Mouse (Mus musculus) neural tube, embryonic 11.5 days (tissue): ENCODE measurements around the gene Gm49366. TPM values are rescaled to one million over a fixed set of nuclear protein-coding genes. Genes with fewer than 3 reads are reported as not detected.
"Not testable (repeated sequence)": the region's sequence is repeated elsewhere in the genome, so short reads cannot be mapped to it uniquely, and the experiment has no call there.

Source experiments
- ATAC-seq: fragments of 200-750 bp; cut with Nextera tagmentation; 2 replicates; pipeline ENCODE4 v1.8.0; 2017; ENCODE audit warnings: moderate number of reproducible peaks, mild to moderate bottlenecking, moderate TSS enrichment, moderate library complexity; ENCODE audit not compliant: insufficient read depth, low FRiP score, low TSS enrichment
- DNase-seq: peaks from one replicate; pipeline ENCODE4 v3.0.0-alpha.2; 2015; ENCODE audit warnings: low spot score
- H3K27ac ChIP-seq: fragments of 300-500 bp; sonication (generic); 2 replicates; pipeline ENCODE4 v1.5.1; 2014; ENCODE audit warnings: low read depth, mild to moderate bottlenecking, low read length
- H3K27me3 ChIP-seq: fragments of 300-500 bp; sonication (generic); 2 replicates; pipeline ENCODE4 v1.6.1; 2014; ENCODE audit warnings: mild to moderate bottlenecking, low read length, mixed read lengths; ENCODE audit not compliant: control insufficient read depth, insufficient read depth
- H3K36me3 ChIP-seq: fragments of 300-500 bp; sonication (generic); 2 replicates; pipeline ENCODE4 v1.6.1; 2014; ENCODE audit warnings: mild to moderate bottlenecking, low read length, moderate library complexity, mixed read lengths; ENCODE audit not compliant: control insufficient read depth, insufficient read depth
- H3K4me1 ChIP-seq: fragments of 300-500 bp; sonication (generic); 2 replicates; pipeline ENCODE4 v1.6.1; 2014; ENCODE audit warnings: low read length, mixed read lengths; ENCODE audit not compliant: control insufficient read depth, insufficient read depth
- H3K4me2 ChIP-seq: fragments of 300-500 bp; sonication (generic); 2 replicates; pipeline ENCODE4 v1.6.1; 2014; ENCODE audit warnings: low read depth, mild to moderate bottlenecking, moderate library complexity
- H3K4me3 ChIP-seq: fragments of 300-500 bp; sonication (generic); 2 replicates; pipeline ENCODE4 v1.5.1; 2014; ENCODE audit warnings: low read depth, low read length
- H3K9ac ChIP-seq: fragments of 300-500 bp; sonication (generic); 2 replicates; pipeline ENCODE4 v1.6.1; 2014; ENCODE audit warnings: mild to moderate bottlenecking, low read length
- H3K9me3 ChIP-seq: fragments of 300-500 bp; sonication (generic); 2 replicates; pipeline ENCODE4 v1.6.1; 2016; ENCODE audit warnings: low read length; ENCODE audit not compliant: control insufficient read depth
- WGBS: fragments of 180-500 bp; shearing (Covaris S2); extraction: QIAGEN DNeasy Blood & Tissue Kit; methylation state at CpG from one replicate; pipeline ENCODE4 v1.1.7; 2014; 5-methylcytosine and 5-hydroxymethylcytosine counted together
- polyA plus RNA-seq: library from polyadenylated mRNA; unstranded; fragments of >200 nt; fragmentation: Nextera tagmentation; extraction: Ambion mirVana; gene quantifications from 2 replicates; pipeline ENCODE4 v1.2.1, GENCODE M21; 2014

The Gm49366 gene
- not detected in 2 replicates for polyA plus RNA-seq

DNA sequence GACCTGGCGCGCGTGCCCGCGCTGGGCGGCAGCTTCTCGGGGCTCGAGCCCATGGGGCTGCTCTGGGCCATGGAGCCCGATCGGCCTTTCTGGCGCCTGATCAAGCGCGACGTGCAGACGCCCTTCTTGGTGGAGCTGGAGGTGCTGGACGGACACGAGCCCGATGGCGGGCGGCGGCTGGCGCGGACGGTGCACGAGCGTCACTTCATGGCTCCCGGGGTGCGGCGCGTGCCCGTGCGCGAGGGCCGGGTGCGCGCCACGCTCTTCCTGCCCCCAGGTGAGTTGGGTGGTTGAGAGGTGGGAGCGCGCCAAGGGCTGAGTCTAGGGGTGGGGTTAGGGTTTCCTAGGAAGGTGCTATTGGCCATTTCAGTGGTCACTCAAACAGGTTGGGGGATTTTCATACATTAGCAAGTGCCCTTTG is at the start of gene Gm49366:
Gm49366 (plus strand) TSS at position 245 of the 421 bp plus-strand sequence.
- peak within 1 kb of the TSS; percentile 47 for H3K9ac ChIP-seq
- H3K4me1 ChIP-seq: not testable (repeated sequence)

GRCm38 (mm10) chr12:83989378-83989777 is 49.4 kb upstream of the Gm49366 start:
- no peaks in the 10 kb centered on the region for H3K9me3 ChIP-seq
- H3K27me3 ChIP-seq: no peaks in the 10 kb centered on the region
- 0 out of 2 replicates have a peak, but pooled peaks cover 3% of the 10 kb centered on the region for H3K4me1 ChIP-seq
- H3K4me2 ChIP-seq: no peak overlapping the region
- no peak overlapping the region for H3K4me3 ChIP-seq
- WGBS: 95% methylated on average over 4 of the region's 4 CpGs
- H3K9ac ChIP-seq: no peak overlapping the region
- ATAC-seq (no peak), DNase-seq (no peak)
- no peak overlapping the region for H3K27ac ChIP-seq
- no peaks in the 10 kb centered on the region for H3K36me3 ChIP-seq

More for the DNA sequence above, at the start of gene Gm49366:
- not testable (repeated sequence) for H3K36me3 ChIP-seq, H3K27ac ChIP-seq, H3K9me3 ChIP-seq, ATAC-seq, H3K27me3 ChIP-seq
- 5% methylated on average over 32 of the region's 39 CpGs for WGBS
- Histone ChIP-seq H3K4me3 (peak within 1 kb of the TSS; percentile 37), H3K4me2 (peak within 1 kb of the TSS; percentile 55)
- peak; percentile 29 for DNase-seq

DNA sequence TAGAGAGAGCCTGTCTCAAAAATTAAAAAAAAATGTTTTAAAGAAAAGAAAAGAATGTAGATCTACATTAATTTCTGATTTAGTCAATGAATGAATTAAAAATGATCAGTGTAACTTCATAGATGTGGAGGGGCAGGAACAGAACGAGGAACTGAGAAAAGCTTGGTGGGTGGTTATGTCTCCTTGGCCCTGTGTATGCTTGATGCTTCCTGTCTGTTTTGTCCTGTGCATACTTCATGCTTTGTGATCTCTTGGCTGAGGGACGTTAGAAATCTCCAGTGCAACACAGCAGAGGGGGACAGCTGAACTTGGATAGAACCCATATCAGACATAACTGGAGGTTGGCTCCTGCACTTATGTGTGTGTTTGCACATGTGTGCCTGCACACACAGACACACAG is 41.5 kb upstream of the Gm49366 start:
- Histone ChIP-seq H3K27ac (no peak overlapping the region), H3K4me3 (no peak overlapping the region), H3K9ac (no peak overlapping the region), H3K27me3 (no peaks in the 10 kb centered on the region), H3K9me3 (no peaks in the 10 kb centered on the region), H3K4me2 (no peak overlapping the region), H3K4me1 (no peaks in the 10 kb centered on the region), H3K36me3 (no peaks in the 10 kb centered on the region)
- no peak for DNase-seq
- 87% methylated on average over 2 of the region's 2 CpGs for WGBS
- no peak for ATAC-seq

- H3K4me3 ChIP-seq: no peak overlapping the region
- 69% methylated on average over 11 of the region's 11 CpGs for WGBS
Measured at GRCm38 (mm10) chr12:83998341-83999107, 40.2 kb upstream of the Gm49366 start.

GRCm38 (mm10) chr12:83999237-83999636 is 39.5 kb upstream of the Gm49366 start:
- not testable (repeated sequence) for H3K4me3 ChIP-seq, H3K9ac ChIP-seq, H3K36me3 ChIP-seq, H3K4me1 ChIP-seq, H3K27me3 ChIP-seq, H3K9me3 ChIP-seq, ATAC-seq, H3K4me2 ChIP-seq, DNase-seq, H3K27ac ChIP-seq
- 93% methylated on average over 8 of the region's 8 CpGs for WGBS

More at GRCm38 (mm10) chr12:83998341-83999107, 40.2 kb upstream of the Gm49366 start:
- ATAC-seq: no peak
- Histone ChIP-seq H3K4me2 (no peak overlapping the region), H3K4me1 (no peaks in the 10 kb centered on the region), H3K27me3 (no peaks in the 10 kb centered on the region), H3K27ac (no peak overlapping the region), H3K36me3 (no peaks in the 10 kb centered on the region), H3K9me3 (no peaks in the 10 kb centered on the region), H3K9ac (no peak overlapping the region)
- no peak for DNase-seq

DNA sequence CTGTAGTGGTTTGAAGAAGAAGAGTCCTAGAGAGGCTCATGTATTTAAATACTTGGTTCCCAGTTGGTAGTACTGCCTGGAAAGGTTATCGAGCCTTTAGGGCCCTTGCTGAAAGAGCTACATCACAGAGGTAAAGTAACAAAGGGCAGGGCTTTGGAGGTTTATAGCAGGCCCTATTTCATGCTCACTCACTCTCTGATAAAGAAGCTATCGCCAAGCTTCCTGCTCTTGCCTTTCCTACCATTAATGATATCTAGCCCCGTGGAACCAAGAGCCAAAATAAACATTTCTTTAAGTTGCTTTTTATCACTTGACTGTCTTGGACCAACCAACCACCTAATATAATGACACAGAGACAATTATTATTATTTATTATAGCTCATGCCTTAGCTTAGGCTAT is 38.3 kb upstream of the Gm49366 start:
- H3K36me3 ChIP-seq: no peaks in the 10 kb centered on the region
- no peaks in the 10 kb centered on the region for H3K4me1 ChIP-seq
- H3K27me3 ChIP-seq: no peaks in the 10 kb centered on the region
- H3K4me3 ChIP-seq: no peak overlapping the region
- no peak overlapping the region for H3K9ac ChIP-seq
- no peak overlapping the region for H3K4me2 ChIP-seq
- H3K27ac ChIP-seq: no peak overlapping the region
- H3K9me3 ChIP-seq: no peaks in the 10 kb centered on the region
- 68% methylated on average over 3 of the region's 3 CpGs for WGBS
- ATAC-seq: no peak
- no peak for DNase-seq

DNA sequence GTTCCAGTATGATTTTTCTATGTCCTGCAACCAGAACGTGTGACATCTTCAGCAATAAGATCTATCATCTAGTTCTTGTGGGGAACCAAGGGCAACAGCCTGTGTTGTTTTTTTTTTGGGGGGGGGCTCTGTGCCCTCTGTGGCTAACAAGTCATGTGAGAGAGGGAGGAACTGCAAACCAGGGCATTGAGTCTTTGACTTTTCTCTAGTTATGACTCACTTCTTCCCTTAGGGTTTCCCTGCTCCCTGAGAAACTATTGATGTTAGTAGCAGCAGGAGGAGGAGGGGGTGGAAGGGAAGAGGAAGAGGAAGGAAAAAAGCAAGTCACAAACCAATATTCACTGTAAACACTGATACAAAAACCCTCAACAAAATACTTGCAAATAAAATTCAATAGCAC is 34.9 kb upstream of the Gm49366 start:
- no peak overlapping the region for H3K27ac ChIP-seq
- 95% methylated on average over 1 of the region's 1 CpGs for WGBS

DNA sequence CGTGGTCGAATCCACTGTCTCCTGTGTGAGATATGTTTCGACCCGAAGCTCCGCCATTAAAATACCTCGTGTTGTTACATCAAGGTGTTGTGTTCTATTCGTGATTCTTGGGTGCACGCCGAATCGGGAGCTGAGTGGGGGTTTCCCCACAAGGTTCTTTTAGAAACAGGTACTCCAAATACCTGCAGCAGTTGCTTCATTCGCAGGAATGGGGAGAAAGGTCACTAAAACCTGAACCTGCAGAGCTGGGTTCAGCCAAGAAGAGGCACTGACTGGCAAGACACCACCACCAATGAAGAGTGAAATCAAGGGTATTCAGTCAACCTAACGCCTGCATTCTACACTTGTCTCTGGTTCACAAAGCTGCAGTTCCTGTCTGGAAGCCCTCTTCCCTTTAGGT is 30.5 kb upstream of the Gm49366 start:
- Histone ChIP-seq H3K36me3 (no peaks in the 10 kb centered on the region), H3K9ac (no peak overlapping the region), H3K4me3 (no peak overlapping the region), H3K27me3 (no peaks in the 10 kb centered on the region), H3K27ac (peak overlapping the region; percentile 21; the same call in 1 of the 2 replicates), H3K4me2 (no peak overlapping the region), H3K9me3 (no peaks in the 10 kb centered on the region), H3K4me1 (peaks cover 11% of the 10 kb centered on the region; the same call in 1 of the 2 replicates)
- DNase-seq: no peak
- WGBS: 93% methylated on average over 10 of the region's 12 CpGs
- no peak for ATAC-seq

More for the DNA sequence above, 34.9 kb upstream of the Gm49366 start:
- H3K36me3 ChIP-seq: no peaks in the 10 kb centered on the region
- H3K27me3 ChIP-seq: no peaks in the 10 kb centered on the region
- H3K4me3 ChIP-seq: no peak overlapping the region
- H3K4me2 ChIP-seq: no peak overlapping the region
- H3K4me1 ChIP-seq: no peaks in the 10 kb centered on the region
- ATAC-seq: no peak
- no peaks in the 10 kb centered on the region for H3K9me3 ChIP-seq
- no peak for DNase-seq
- no peak overlapping the region for H3K9ac ChIP-seq

GRCm38 (mm10) chr12:84008729-84009128 is 30.0 kb upstream of the Gm49366 start:
- Histone ChIP-seq H3K27ac (peak overlapping the region; percentile 21; the same call in 1 of the 2 replicates), H3K27me3 (no peaks in the 10 kb centered on the region), H3K4me3 (no peak overlapping the region), H3K4me2 (peak overlapping the region; percentile 47; the same call in 1 of the 2 replicates), H3K9me3 (no peaks in the 10 kb centered on the region), H3K4me1 (peaks cover 11% of the 10 kb centered on the region; the same call in 1 of the 2 replicates), H3K9ac (no peak overlapping the region; the same call in 1 of the 2 replicates), H3K36me3 (no peaks in the 10 kb centered on the region)
- WGBS: 63% methylated on average over 8 of the region's 8 CpGs
- ATAC-seq (no peak), DNase-seq (no peak)
